Mouse (Mus musculus): ENCODE measurements around the gene Smpdl3b. TPM values are rescaled to one million over a fixed set of nuclear protein-coding genes. Genes with fewer than 3 reads are reported as not detected.

Gene Smpdl3b
- total RNA-seq, 1 experiment = 28.9 TPM

DNA sequence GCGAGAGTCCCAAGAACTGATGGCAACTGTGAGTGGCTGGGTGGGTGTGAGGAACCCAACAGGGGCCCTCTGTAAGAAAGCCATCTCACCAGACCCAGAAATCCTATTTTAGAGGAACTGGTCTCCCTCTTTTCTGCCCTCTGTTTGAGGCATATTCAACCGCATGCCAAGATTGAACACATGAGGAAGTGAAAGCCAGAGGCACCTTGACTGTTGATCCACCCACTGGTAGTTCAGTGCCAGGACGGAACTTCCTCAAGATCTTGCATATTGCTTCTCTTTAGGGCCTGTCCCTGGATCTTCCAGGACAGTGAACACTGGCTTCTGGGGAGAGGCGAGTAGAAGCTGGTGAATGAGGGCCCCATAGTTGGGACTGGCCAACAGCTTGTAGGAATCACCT, 23.2 kb upstream of the Smpdl3b start:
- no peak overlapping the region for H3K27ac ChIP-seq (ENCODE audit: insufficient read depth, low read depth, low read length, poor library complexity, severe bottlenecking)
- H3K9me3 ChIP-seq (ENCODE audit: control insufficient read depth, insufficient read depth, low read depth, low read length) = no peaks in the 10 kb centered on the region
- no peak for DNase-seq (ENCODE audit: low read depth, low spot score)
- no peak for TF ChIP-seq MAFK (IDR thresholded peaks at IDR 0.05; ENCODE audit: insufficient read depth, low read depth, low read length)
- TF ChIP-seq ZNF384 (IDR thresholded peaks at IDR 0.05; ENCODE audit: low read depth, low read length) = no peak
- TF ChIP-seq CHD2 (IDR thresholded peaks at IDR 0.05; ENCODE audit: low read depth, low read length) = no peak
- TF ChIP-seq HCFC1 (IDR thresholded peaks at IDR 0.05; ENCODE audit: borderline replicate concordance, insufficient read depth, low read length) = no peak
- TF ChIP-seq ZC3H11A (IDR thresholded peaks at IDR 0.05; ENCODE audit: borderline replicate concordance, low read depth, low read length) = no peak
- H3K36me3 ChIP-seq (ENCODE audit: control insufficient read depth, insufficient read depth, low read length, poor library complexity, severe bottlenecking) = peaks cover 46% of the 10 kb centered on the region
- in situ Hi-C loops (cut with MboI; ENCODE audit: low sequenced_read_pairs in 2 of 2, unreplicated experiment in 2 of 2) = no loop called here
- H3K4me1 ChIP-seq (ENCODE audit: control insufficient read depth in 2 of 2, insufficient read depth in 2 of 2, low read length in 2 of 2, poor library complexity in 1 of 2) = no peaks in the 10 kb centered on the region
- no peak overlapping the region for H3K4me3 ChIP-seq (ENCODE audit: insufficient read depth in 1 of 2, low read depth in 1 of 2, low read length in 2 of 2, poor library complexity in 1 of 2, severe bottlenecking in 1 of 2)
- H3K9ac ChIP-seq (ENCODE audit: insufficient read depth, low read depth, low read length, poor library complexity, severe bottlenecking) = no peak overlapping the region

DNA sequence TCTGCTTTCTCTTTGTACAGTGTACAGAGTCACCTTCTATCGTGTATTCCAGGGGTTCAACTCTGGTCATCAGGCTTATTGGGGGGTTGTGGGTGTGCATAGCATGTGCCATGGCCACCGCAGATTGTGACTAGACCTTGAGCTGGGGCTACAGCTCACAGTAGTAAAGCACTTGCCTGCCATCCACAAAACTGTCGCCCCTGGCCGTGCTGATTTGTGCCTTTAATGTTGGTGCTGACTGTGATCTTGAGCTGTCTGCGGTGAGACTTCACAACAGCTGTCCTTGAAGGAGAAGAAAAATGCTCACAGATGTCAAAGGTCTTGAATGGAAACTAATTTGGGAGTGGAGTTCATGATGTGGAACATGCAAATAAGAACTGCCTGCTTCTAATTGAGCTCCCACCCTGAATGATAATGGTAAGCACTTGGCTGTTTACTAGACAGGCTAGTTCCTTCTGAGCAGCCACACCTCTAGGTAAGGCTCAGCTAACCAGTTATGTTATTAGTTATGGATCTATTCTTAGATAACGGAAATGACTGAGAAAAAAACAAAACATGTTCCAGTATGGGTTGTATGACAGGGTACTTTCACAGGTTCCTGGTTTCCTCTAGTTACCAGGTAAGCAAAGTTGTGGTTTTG, 21.6 kb upstream of the Smpdl3b start:
- TF ChIP-seq CHD2 (IDR thresholded peaks at IDR 0.05; ENCODE audit: low read depth, low read length) (no peak), HCFC1 (IDR thresholded peaks at IDR 0.05; ENCODE audit: borderline replicate concordance, insufficient read depth, low read length) (no peak), MAFK (IDR thresholded peaks at IDR 0.05; ENCODE audit: insufficient read depth, low read depth, low read length) (no peak), ZC3H11A (IDR thresholded peaks at IDR 0.05; ENCODE audit: borderline replicate concordance, low read depth, low read length) (no peak), ZNF384 (IDR thresholded peaks at IDR 0.05; ENCODE audit: low read depth, low read length) (no peak)
- Histone ChIP-seq H3K4me1 (ENCODE audit: control insufficient read depth in 2 of 2, insufficient read depth in 2 of 2, low read length in 2 of 2, poor library complexity in 1 of 2) (no peaks in the 10 kb centered on the region), H3K4me3 (ENCODE audit: insufficient read depth in 1 of 2, low read depth in 1 of 2, low read length in 2 of 2, poor library complexity in 1 of 2, severe bottlenecking in 1 of 2) (no peak overlapping the region), H3K9me3 (ENCODE audit: control insufficient read depth, insufficient read depth, low read depth, low read length) (no peaks in the 10 kb centered on the region), H3K36me3 (ENCODE audit: control insufficient read depth, insufficient read depth, low read length, poor library complexity, severe bottlenecking) (peaks cover 58% of the 10 kb centered on the region), H3K27ac (ENCODE audit: insufficient read depth, low read depth, low read length, poor library complexity, severe bottlenecking) (no peak overlapping the region), H3K9ac (ENCODE audit: insufficient read depth, low read depth, low read length, poor library complexity, severe bottlenecking) (no peak overlapping the region)
- in situ Hi-C loops (cut with MboI; ENCODE audit: low sequenced_read_pairs in 2 of 2, unreplicated experiment in 2 of 2) = loop anchor here in 1 of 2 experiments (5.0 kb wide), 1 partner anchor 54 kb away; no protein-coding TSS in a partner anchor
- no peak for DNase-seq (ENCODE audit: low read depth, low spot score)

- Histone ChIP-seq H3K27ac (ENCODE audit: insufficient read depth, low read depth, low read length, poor library complexity, severe bottlenecking) (no peak overlapping the region), H3K36me3 (ENCODE audit: control insufficient read depth, insufficient read depth, low read length, poor library complexity, severe bottlenecking) (peaks cover 68% of the 10 kb centered on the region), H3K9me3 (ENCODE audit: control insufficient read depth, insufficient read depth, low read depth, low read length) (no peaks in the 10 kb centered on the region), H3K9ac (ENCODE audit: insufficient read depth, low read depth, low read length, poor library complexity, severe bottlenecking) (no peak overlapping the region), H3K4me1 (ENCODE audit: control insufficient read depth in 2 of 2, insufficient read depth in 2 of 2, low read length in 2 of 2, poor library complexity in 1 of 2) (no peaks in the 10 kb centered on the region), H3K4me3 (ENCODE audit: insufficient read depth in 1 of 2, low read depth in 1 of 2, low read length in 2 of 2, poor library complexity in 1 of 2, severe bottlenecking in 1 of 2) (no peak overlapping the region)
- DNase-seq (ENCODE audit: low read depth, low spot score) = peak; percentile 76
- in situ Hi-C loops (cut with MboI; ENCODE audit: low sequenced_read_pairs in 2 of 2, unreplicated experiment in 2 of 2) = loop anchor here in 1 of 2 experiments (5.0 kb wide), 1 partner anchor 56 kb away; no protein-coding TSS in a partner anchor
- TF ChIP-seq CHD2 (IDR thresholded peaks at IDR 0.05; ENCODE audit: low read depth, low read length) (no peak), ZNF384 (IDR thresholded peaks at IDR 0.05; ENCODE audit: low read depth, low read length) (no peak), HCFC1 (IDR thresholded peaks at IDR 0.05; ENCODE audit: borderline replicate concordance, insufficient read depth, low read length) (no peak), ZC3H11A (IDR thresholded peaks at IDR 0.05; ENCODE audit: borderline replicate concordance, low read depth, low read length) (no peak), MAFK (IDR thresholded peaks at IDR 0.05; ENCODE audit: insufficient read depth, low read depth, low read length) (no peak)
These were observed 19.7 kb upstream of the Smpdl3b start for GRCm38 (mm10) chr4:132776764-132777163.

GRCm38 (mm10) chr4:132774905-132775304, 17.9 kb upstream of the Smpdl3b start:
- no peak for DNase-seq (ENCODE audit: low read depth, low spot score)
- H3K4me1 ChIP-seq (ENCODE audit: control insufficient read depth in 2 of 2, insufficient read depth in 2 of 2, low read length in 2 of 2, poor library complexity in 1 of 2) = no peaks in the 10 kb centered on the region
- H3K4me3 ChIP-seq (ENCODE audit: insufficient read depth in 1 of 2, low read depth in 1 of 2, low read length in 2 of 2, poor library complexity in 1 of 2, severe bottlenecking in 1 of 2) = no peak overlapping the region
- H3K36me3 ChIP-seq (ENCODE audit: control insufficient read depth, insufficient read depth, low read length, poor library complexity, severe bottlenecking) = peaks cover 81% of the 10 kb centered on the region
- TF ChIP-seq ZNF384 (IDR thresholded peaks at IDR 0.05; ENCODE audit: low read depth, low read length) (no peak), ZC3H11A (IDR thresholded peaks at IDR 0.05; ENCODE audit: borderline replicate concordance, low read depth, low read length) (no peak), MAFK (IDR thresholded peaks at IDR 0.05; ENCODE audit: insufficient read depth, low read depth, low read length) (no peak), CHD2 (IDR thresholded peaks at IDR 0.05; ENCODE audit: low read depth, low read length) (no peak), HCFC1 (IDR thresholded peaks at IDR 0.05; ENCODE audit: borderline replicate concordance, insufficient read depth, low read length) (no peak)
- no peak overlapping the region for H3K27ac ChIP-seq (ENCODE audit: insufficient read depth, low read depth, low read length, poor library complexity, severe bottlenecking)
- no peak overlapping the region for H3K9ac ChIP-seq (ENCODE audit: insufficient read depth, low read depth, low read length, poor library complexity, severe bottlenecking)
- in situ Hi-C loops (cut with MboI; ENCODE audit: low sequenced_read_pairs in 2 of 2, unreplicated experiment in 2 of 2) = loop anchor here in 1 of 2 experiments (5.0 kb wide), 1 partner anchor 57 kb away; no protein-coding TSS in a partner anchor
- H3K9me3 ChIP-seq (ENCODE audit: control insufficient read depth, insufficient read depth, low read depth, low read length) = no peaks in the 10 kb centered on the region
